Mouse (Mus musculus): ENCODE data around the gene Flrt3.
A peak's percentile ranks its signal among the peaks of the same experiment; 100 is the strongest.

The Flrt3 gene

DNA sequence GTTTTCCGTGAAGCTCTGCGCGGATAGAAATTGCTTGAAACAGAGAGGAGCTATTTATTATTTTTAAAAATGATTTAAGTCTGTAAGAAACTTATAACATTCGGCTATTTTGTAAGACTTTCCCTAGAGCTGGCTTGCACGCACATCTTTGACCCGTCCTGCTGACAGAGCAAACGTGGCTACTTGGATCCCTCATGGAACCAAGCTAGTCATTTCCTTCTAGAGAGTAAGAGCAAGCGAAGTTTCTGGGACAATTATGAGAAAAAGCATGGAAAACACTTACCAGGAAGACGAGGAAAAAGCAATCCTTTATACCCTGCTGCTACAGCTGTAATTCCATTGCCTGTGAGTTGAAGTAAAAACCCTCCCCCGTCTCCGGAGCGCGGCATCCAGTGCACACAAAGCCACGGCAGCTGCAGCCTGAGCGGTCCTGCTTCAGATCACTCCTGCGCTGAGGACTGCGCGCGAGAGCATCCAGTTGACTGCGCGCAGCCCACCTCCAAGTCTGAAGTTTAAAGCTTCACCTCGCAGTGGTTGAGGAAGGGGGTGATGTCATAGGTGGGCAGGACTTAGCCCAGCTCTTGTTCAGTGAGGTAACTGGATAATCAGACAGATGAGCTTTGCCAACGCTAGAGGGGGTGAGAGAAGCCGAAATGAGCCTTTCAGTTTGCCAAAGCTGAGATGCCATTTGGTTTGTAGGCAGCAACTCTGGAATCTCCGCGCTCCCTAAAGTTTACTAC is at the start of gene Flrt3:
Gene Flrt3 (minus strand): TSS at position 507 of the 740 bp plus-strand sequence.
- peak; percentile 75 for DNase-seq

DNA sequence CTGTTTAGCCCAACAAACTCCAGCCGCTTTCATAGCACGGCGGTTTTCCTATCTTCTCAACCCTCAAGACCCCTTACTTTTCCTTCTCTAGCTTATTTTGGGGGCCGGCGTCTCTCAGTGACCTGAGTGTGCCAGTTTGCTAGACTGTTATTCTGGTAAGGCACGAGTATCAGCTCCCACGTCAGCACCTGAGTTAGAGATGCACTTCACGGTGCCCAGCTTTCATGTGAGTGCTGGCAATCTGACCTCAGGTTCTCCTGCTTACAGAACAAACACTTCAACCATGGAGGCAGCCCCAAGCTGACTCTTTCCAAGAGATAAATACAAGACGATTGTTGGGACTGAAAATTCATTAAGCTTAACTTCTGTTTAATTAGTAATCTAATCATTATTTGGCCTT is 46.1 kb upstream of the Flrt3 start:
- DNase-seq, result no peak

DNA sequence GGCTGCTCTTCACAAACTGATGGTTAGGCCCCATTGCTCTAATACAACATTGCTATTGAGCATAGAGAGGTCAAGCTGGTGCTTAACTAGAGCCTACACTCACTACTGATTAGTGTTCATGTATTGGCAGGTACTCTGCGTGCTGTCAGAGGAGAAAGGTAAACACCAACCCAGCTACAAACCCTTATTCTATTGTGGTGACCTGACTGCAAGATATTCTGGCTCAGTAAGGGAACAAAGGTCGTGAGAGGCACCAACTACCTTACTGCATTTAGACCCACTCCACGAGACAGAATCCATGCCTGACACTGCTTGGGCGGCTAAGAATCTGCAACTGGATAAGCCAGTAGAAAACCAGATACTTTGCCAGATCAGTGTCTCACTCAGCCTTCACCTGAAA is 44.6 kb upstream of the Flrt3 start:
- DNase-seq, result no peak

DNA sequence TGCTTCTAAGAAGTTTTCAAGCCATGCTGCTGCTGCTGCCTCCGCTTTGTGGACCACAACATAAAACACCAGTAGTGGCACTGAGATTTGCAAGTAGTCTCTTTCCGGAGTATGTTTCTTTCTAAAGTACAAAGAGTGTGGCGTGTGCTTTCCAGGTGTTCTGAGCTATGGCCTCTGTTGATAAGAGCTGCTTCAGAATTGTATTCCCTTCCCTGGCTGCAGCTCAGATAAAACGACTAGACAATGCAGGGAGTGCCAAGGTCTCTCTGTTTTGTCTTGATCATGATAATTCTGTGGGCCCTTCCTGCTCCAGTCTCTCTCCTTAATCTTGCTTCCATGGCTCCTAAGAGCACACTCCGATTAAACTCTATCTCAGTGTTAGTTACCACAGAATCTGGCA is 36.3 kb upstream of the Flrt3 start:
- DNase-seq, result no peak

DNA sequence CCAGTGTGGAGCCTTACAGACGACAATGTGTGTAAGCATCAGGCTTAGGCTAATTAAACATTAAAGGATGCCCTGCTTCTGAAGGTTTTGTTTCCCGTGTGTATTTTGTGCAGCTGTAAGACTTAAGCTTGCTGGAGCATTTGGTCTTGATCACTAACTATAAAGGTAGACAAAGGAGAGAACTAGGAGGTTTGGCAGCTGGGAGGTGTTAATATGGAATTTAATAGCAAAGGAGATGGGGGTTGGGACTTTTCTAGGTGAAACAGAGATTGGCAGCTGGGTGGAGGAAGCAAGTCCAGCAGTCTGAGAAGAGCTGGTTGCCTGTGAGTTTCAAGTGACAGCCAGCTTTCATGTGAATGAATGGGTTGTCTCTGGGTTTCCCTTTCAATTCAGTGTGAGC is 34.0 kb upstream of the Flrt3 start:
- DNase-seq, result no peak

DNA sequence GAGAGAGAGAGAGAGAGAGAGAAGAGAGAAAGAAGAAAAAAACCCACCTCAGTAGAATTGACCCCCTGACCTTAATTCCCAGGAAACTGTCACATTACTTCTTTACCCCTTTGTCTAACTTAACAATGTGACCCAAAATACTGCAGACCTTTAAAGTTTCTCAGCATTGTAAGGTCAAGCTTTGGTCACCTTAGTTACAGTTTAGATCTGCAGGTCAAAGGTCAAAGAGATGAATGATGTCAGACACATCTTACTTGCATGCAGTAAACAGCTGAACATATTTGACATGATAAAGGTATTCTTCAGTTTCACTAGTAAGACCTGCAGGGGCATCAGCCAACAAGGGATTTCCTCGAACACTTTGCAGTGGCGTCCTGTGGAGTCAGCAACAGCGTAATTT is 32.9 kb upstream of the Flrt3 start:
- no peak for DNase-seq

DNA sequence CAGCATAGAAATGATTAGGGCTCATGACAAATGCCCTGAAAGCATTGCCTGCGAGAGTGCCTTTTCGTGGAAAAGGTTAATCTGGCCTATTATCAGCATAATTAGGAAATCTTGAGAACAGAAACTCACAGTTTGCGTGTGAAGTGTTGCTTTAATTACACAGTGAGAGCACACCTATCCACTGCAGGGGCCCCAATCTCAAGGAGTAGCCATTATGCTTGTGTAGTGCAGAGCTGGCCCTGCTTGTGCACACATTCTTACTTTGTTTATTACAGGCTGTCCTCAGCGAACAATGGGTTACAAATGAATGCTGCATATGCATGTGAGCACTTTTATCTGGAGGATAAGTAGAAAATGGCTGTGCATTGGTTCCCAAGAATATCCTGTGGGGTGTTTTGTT is 32.1 kb upstream of the Flrt3 start:
- DNase-seq, result no peak

DNA sequence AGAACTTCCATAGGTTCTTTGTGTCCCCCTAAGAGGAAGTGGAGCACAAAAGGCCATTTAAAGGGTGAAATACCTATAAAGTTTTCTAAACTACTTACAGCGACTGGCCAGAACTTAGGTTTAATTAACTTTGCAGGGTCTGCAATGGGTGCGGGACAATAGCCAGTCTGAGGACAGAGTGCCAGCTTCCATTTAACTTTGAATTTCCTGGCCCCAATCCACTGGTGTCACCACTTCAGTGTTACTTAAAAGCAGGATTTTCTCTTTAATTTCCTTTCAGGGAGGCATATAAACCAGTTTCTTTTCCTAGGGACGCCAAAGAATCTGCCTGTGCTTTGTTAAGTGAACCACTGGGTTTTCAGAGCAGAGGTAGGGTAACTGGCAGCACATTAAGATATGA is 27.3 kb upstream of the Flrt3 start:
- no peak for DNase-seq

DNA sequence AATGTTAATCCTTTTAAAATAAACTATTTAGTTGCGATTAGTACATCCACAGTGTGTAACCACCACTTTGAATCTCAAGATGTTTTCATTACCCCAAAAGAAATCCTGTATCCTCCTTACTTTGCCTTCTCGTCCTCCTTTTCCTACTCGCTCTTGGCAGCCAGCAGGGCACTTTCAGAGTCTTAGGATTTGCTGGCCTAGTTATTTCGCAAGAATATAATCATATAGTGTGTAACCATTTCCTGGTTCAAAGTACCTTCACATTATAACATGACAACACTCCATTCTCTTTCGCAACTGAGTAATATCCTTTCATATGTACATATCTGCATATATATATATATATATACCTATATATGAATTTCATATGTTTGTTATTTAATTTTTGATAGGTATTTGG is 22.6 kb upstream of the Flrt3 start:
- DNase-seq, result no peak

DNA sequence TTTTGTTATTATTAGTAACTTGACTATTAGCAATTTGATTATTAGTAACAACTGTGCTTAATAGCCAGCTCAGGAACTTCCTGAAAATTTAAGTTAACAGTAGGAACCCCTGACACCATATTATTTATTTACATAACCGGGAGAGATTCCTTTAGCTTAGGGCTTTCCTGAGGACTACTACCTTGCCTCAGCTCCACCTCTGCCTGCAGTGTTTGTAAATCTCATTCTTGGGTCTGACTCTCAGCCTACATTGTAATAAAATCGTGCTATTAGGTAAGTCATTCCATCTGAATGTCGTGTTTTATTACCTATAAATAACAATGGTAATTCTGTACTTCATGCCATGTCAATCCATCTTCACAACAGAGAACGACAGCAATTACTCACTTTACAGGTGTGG is 21.2 kb upstream of the Flrt3 start:
- DNase-seq, result no peak

DNA sequence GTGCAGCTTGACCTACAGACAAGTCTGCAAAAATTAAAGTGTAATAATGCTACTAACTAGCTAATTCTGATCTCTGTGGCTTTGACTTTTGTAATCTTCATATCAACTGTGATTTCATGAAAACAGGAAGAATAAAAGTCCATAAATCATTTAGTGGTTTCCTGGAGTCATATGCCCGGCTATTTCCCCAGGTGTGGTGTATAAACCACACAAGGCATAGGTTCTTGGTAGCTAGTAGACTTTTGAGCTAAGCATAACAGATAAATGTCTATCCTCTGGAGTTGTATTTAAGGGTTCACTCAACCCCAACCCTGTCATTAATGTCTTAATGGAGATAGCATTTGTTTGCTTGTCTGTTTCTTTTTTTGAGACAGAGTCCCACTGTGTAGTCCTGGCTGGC is 20.1 kb upstream of the Flrt3 start:
- DNase-seq, result no peak

DNA sequence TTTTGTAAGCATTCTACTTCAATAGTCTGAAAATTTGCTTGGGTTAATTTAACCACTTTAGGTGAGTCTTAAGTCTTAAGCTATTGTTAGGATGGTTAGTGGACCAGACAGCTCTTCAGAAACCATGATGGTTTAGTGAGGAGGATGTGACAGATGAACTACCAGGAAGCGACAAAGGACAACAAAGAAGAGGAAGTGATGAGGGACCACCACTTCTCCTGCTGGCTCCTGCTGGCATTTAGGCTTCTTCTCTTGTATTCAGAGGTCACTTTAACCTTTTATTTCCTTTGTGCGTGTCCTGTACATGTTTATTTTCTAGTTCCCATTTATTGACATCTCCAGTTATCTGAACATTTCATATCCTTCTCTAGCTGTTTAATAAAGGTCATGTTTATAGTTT is 19.6 kb upstream of the Flrt3 start:
- DNase-seq, result no peak

DNA sequence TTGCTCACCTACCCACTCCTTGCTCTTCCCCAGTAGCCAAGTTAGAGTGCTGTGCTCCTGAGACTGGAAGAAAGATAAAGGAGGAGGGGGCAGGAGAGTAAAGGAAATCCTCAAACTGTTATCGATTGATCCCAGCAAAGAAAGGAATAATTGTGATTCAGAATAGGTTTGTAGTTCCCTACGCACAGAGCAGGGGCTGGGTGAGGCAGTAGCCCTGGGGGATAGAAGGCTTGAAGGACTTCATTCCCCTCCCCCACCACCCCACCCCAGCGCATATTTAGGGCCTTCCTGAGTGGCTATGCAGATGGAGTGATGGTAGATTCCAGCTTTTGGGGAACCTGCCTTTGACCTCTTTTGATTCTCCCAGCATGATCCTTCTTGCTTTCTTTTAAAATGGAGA is 5.5 kb upstream of the Flrt3 start:
- no peak for DNase-seq

DNA sequence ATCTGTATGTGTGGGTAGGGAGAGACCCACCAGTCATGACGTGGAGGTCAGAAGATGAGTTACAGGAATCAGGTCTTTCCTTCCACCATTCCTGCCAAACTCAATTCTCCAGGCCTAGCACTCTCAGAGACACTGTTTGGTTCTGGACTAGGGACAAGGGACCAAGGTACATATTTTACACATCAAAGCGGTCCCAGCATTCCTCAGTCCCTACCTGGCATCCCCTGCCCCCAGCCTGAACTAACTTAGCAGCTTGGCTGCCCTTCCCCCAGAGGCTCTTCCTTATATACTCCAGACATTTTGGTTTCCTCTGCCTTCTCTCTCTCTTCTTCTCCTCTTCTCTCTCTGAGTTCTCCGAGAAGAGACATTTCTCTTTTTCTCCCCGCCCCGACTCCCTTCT is 2.2 kb upstream of the Flrt3 start:
- DNase-seq, result no peak

DNA sequence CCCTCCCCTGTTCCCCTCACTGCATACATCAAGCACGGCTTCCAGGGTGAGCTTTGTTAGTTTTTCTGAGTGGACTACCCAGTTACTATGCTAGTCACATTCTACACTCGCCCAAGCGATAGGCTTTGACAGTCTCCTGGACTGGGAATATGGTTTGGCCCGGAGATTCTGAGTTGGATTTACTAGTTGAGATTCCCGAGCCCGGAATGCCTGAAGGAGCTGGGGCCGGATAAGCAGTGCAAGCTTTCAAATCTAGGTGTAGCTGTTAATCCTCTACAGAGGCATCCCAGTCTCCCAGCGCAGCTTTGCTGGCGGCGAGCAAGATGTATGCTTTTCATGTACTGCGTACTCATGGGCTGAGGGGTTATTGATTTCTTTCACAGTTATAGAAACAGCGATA is 812 bp downstream of the Flrt3 start:
- DNase-seq, result no peak

DNA sequence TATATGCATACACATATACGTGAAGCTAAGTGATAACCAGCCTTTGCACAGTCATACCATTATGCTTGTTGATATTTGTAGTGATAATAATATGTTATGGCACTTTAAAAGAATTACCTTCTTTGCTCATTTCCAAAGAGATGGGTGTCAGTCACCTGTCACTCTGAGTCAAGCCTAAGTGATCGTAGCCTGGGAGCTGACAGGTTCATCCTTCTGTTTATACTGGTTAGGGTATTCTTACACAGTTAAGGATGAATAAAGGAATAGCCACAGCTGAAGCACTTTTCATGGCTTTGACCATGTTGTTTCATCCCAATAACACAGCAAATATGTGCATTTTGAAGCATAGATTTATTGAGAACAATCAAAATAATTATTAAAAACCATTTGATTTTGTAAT is 1.5 kb downstream of the Flrt3 start:
- no peak for DNase-seq

DNA sequence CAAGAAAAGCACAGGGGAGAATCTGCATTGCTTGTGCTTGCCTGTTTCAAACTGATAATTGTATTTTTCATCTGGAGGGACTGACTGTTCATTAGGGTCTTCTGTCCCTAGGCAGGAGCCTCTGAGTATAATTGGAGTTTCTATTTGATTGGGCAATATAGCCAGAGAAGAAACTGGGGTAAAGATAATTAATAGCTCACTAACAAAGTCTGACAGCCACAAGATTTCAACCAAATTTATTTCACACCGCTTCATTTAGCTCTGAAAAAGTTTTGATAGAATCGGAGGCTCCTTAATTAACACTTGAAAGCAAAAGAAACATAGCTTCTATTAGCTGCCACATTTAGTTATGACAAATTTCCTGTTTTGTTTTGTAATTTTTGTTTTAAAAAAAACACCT is 2.2 kb downstream of the Flrt3 start:
- DNase-seq, result no peak

DNA sequence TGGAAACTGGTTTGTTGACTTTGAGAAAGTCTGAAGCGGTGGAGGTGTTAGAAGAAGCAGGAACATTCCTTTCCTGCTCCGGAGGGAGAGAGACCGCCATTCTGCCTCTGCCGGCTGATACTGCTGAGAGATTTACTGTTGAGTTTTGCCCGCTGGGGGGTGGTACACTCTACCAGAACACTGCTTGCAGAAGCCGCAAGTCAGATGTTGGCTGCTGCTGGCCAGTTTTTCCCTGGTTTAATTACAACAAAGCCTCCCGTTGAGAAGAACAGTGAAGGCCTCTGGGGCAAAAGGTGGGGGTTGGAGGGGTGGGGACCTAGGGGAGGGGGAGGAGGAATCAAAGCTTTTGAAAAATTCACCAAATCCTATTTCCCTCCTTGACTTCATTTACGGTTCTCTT is 3.0 kb downstream of the Flrt3 start:
- peak; percentile 38 for DNase-seq

DNA sequence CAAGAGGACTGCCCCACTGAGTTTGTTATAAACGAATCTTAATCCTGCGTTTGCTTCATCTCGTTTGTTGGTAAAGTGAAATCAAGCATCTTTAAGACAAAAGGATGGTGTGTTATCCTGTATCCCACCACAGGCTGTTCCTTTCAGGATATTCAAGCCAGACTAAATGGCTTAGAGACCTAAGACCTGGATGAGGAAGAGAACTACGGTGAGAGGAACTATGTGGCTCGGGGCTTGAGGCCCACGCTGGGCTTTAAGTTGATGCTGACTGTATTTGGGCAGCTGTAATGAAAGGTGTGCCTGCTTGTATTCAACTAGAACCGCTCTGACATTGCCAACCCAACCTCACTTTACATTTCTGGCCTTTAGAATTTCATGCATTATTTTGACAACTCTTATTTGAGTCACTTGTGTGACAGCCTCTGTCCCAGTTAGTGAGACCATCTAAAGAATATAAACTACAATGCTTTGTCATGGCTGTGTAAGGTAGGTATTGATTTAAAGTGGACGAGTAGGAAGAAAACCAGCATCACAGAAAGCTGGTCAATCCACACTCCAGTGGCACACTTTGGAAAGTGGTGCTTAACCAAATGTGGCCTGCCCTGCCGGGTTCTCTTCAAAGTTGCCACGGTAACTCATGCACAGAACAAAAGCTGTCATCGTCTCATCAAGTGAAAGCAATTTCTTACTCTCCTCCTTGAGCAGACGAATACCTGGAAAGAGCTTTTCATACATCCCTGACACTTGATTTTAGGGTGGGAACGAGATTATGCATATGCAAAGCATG is 3.8 kb downstream of the Flrt3 start:
- DNase-seq, result no peak

DNA sequence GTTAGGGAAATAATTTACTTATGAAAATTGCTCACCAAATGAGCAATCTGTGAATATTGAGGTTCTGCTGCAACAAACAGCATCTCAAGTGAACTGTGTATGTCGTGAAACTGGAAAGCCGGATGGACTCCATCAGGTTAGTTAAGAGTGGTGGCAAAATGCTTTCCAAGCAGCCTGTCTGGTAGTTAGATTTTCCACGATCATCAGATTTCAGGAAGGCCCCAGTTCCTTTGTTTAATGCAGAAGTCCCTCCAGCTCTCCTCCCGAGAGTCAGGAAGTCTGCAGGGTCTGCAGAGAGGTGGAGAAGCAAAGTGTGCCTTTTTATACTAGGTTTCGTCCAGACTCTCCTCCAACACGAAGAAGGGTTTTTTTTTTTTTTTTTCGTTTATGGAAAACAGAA is 4.4 kb downstream of the Flrt3 start:
- no peak for DNase-seq

DNA sequence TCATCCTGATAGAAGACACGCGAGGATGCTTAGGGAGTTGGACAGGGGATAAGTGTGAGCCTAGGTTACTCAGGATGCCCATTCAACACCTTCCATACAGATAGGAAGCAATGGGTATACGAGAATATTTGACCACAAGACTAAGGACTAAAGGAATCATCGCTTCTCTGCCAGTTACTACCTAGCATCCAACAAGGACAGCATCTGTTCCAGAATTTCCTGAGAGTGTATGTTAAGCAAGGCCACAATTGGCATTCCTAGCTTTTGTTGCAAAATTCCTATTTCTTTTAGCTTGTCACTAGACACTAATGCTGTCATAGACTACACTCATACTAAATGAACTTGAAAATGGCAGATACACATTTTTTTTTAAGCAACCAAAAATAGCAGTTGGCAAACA is 6.9 kb downstream of the Flrt3 start:
- no peak for DNase-seq

DNA sequence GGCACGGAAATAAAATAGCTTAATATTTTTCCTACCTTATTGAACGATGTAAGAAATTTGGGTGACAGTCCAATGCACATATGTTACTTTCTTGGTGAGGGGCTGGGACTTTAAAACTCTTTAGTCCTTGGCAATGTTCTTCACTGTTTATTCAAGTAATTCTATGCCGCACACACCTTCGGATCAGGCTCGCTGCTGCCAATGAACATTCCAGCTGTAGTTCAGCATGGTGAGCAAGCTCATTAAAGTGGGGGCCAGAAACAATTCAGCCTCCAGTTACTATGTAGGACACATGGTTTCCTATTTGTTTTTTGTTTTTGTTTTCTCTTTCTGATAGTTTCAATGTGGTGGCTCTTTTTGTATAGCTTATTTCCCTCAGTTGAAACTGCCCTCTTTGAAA is 8.6 kb downstream of the Flrt3 start:
- no peak for DNase-seq

DNA sequence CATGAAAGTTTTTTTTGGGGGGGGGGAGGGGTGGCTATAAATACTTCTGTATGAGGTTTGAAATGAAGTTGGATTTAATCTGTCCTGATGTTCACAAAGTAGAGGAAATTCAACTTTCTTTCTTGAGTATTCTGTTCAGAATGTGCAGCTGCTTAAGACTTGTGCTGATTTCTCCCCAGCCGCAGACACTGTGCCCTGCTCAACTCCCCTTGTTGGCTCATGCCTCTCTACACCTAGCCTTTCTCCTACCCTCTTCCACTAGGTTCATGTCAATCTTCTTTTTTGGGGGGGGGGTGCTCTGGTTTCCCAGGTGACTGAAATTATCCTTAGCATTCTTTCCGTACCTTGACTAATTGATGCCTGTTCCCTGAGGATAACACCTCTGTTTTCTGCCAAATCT is 17.3 kb downstream of the Flrt3 start:
- DNase-seq, result no peak

DNA sequence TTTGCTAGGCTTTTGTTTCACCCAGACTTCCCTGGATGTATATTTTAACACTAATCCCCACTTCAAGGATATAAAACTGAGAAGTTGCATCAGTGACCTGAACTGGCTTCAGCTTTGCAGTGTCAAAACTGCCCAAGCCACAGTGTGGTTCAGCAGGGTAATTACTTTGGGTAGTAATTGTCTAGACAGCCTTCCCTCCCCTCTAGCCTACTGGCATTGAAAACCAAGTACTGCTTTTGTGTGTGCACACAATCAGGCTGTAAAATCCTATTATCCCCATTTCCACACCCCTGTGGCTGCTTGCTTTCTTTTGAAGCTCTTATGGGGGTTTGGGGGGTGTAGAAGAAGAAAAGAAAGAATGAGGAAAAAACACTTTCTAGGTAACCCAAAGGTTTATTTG is 17.8 kb downstream of the Flrt3 start:
- no peak for DNase-seq
